Mouse (Mus musculus): ENCODE results near the gene Smarcb1. TPM values are rescaled to one million over a fixed set of nuclear protein-coding genes. Genes with fewer than 3 reads are reported as not detected.
"Not testable (repeated sequence)": the region's sequence is repeated elsewhere in the genome, so short reads cannot be mapped to it uniquely, and the experiment has no call there.

Smarcb1 gene
- total and polyA plus RNA-seq, 3 experiments: 48.4 to 254 (median 55.7) TPM

DNA sequence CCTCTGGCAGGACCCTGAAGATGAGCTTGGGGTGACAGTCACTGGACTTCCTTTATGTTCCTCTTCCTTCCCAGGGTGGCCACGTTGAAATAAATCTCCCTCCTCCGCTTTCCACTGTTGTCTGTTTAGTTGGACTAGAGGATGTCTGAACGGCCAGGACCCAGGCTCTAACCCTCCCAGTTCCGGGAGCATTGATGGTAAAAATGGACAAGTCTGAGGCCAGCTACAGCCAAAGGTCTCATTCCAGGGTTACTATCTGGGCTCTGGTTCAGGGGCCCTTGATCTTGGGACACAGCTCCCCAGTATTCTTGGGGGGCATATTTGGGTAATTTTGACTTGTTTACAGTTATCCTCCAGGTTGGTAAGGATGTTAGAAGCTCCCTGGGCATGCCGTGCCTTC lies 59.8 kb downstream of the Smarcb1 start:
- Histone ChIP-seq H3K36me3 (replicated peaks) (peaks cover 27% of the 10 kb centered on the region), H3K9me3 (replicated peaks) (peaks cover 13% of the 10 kb centered on the region), H3K4me3 (ENCODE audit: low read depth, low read length) (no peak overlapping the region), H3K27me3 (ENCODE audit: insufficient read depth, low read length) (0 out of 2 replicates have a peak, but pooled peaks cover 7% of the 10 kb centered on the region), H3K4me1 (ENCODE audit: insufficient read depth, low read depth, low read length) (peaks cover 31% of the 10 kb centered on the region)
- DNase-seq (ENCODE audit: low spot score): no peak
- TF ChIP-seq GATA2 (IDR thresholded peaks at IDR 0.05; ENCODE audit: borderline replicate concordance, low read depth, low read length) (no peak), GATA1 (IDR thresholded peaks at IDR 0.05; ENCODE audit: borderline replicate concordance, low read length) (no peak), POLR2AphosphoS5 (IDR thresholded peaks at IDR 0.05; ENCODE audit: insufficient replicate concordance, low read depth, low read length) (no peak)
- no peak for ATAC-seq (ENCODE audit: extremely low read depth, insufficient number of reproducible peaks, low FRiP score, poor library complexity, severe bottlenecking)

DNA sequence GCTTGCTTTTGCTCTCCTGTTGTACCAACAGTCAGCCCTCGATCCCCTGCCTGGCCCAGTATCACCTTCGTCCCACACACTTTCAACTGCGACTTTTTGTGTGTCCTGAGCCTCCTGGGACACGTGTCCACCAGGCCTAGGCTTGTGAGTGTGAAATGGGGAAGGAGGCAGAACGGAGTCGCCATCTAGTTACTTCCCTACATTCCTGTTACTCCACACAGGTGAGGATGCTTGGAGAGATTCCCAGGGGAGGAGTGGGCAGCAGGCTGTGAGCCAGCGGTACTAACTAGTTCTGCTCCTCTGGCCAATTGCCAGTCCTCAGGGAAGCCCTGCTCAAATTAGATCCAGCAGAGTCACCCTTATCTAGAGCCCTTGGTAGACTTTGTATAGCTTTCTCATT lies 60.7 kb downstream of the Smarcb1 start:
- Histone ChIP-seq H3K27me3 (ENCODE audit: insufficient read depth, low read length) (0 out of 2 replicates have a peak, but pooled peaks cover under 1% of the 10 kb centered on the region), H3K4me3 (ENCODE audit: low read depth, low read length) (peak overlapping the region; percentile 91; the same call in 1 of the 2 replicates), H3K36me3 (replicated peaks) (peaks cover 35% of the 10 kb centered on the region), H3K9me3 (replicated peaks) (peaks cover 13% of the 10 kb centered on the region), H3K4me1 (ENCODE audit: insufficient read depth, low read depth, low read length) (peaks cover 34% of the 10 kb centered on the region)
- no peak for ATAC-seq (ENCODE audit: extremely low read depth, insufficient number of reproducible peaks, low FRiP score, poor library complexity, severe bottlenecking)
- TF ChIP-seq TAL1 (conservative IDR thresholded peaks at IDR 0.05; ENCODE audit: low read depth, low read length) (no peak), GATA1 (IDR thresholded peaks at IDR 0.05; ENCODE audit: borderline replicate concordance, low read length) (no peak), CTCF (IDR thresholded peaks at IDR 0.05; ENCODE audit: low read depth, low read length) (no peak), POLR2AphosphoS5 (IDR thresholded peaks at IDR 0.05; ENCODE audit: insufficient replicate concordance, low read depth, low read length) (no peak), GATA2 (IDR thresholded peaks at IDR 0.05; ENCODE audit: borderline replicate concordance, low read depth, low read length) (no peak)
- DNase-seq (ENCODE audit: low spot score): no peak

DNA sequence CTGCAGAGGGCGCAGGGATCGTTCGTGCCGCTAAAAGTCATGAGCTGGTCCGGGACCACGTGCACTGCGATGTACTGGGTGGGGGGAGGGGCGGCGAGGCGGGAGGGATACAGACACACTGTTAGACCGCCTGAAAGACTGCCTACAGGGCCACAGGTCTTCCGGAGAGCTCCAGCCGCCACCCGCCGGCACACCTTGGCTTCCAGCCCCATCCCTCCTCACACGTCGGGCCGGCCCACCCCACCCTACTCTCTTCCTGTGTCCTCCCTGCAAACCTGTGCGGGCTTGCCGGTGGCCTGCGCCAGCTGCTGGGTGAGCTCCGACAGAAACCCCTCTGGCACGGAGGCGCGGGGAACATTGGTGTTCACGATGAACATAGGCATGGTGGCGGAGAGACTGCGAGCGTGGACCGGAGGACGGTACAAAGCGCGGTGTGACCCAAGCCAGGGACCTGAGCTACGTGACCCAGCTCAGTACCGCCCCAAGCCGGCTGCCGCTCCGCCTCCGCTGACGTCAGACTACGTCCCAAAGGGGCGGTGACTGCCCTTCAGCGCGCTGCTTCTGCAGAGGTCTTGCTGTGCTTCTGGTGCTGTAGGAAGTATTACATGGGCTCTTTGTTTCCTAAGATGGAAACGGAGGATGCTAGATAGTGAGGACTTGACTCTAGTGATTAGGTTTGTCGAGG lies 61.5 kb downstream of the Smarcb1 start, which contains the start of gene Mif:
Mif (minus strand) TSS at position 455 of the 685 bp plus-strand sequence.
- Histone ChIP-seq H3K4me3 (ENCODE audit: low read depth, low read length) (peak within 1 kb of the TSS; percentile 91), H3K9me3 (replicated peaks) (peaks cover 13% of the 10 kb centered on the region), H3K36me3 (replicated peaks) (peaks cover 41% of the 10 kb centered on the region), H3K4me1 (ENCODE audit: insufficient read depth, low read depth, low read length) (peaks cover 34% of the 10 kb centered on the region)
- not testable (repeated sequence) for H3K27me3 ChIP-seq (ENCODE audit: insufficient read depth, low read length)
- ATAC-seq (ENCODE audit: extremely low read depth, insufficient number of reproducible peaks, low FRiP score, poor library complexity, severe bottlenecking): peak; percentile 99
- peak; percentile 87 for DNase-seq (ENCODE audit: low spot score)

DNA sequence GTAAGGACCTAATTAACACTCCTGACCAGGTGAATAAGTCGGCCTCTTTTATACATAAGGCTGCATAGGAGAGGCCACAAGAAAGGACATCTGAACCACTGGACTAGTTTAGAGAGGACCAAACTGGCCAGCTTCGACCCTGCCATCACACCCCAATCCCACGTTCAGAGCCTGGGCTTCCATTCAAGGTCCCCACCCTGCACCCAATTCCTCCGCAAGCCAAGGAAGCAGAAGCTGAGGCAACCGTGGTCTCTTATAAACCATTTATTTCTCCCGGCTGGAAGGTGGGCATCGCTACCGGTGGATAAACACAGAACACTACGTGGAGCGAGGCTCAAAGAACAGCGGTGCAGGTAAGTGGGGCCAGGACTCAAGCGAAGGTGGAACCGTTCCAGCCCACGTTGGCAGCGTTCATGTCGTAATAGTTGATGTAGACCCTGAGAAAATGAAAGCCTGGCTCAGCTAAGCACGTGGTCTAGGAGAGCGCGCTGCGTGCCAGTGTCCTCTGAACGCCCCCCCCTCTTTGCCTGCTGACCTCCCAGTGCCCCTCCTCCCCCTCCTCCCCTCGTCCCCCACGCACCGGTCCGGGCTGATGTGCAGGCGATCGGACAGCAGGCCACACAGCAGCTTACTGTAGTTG lies 62.2 kb downstream of the Smarcb1 start:
- peak overlapping the region; percentile 91 for H3K4me3 ChIP-seq (ENCODE audit: low read depth, low read length)
- peaks cover 13% of the 10 kb centered on the region for H3K9me3 ChIP-seq (replicated peaks)
- TF ChIP-seq GATA2 (IDR thresholded peaks at IDR 0.05; ENCODE audit: borderline replicate concordance, low read depth, low read length) (no peak), POLR2AphosphoS5 (IDR thresholded peaks at IDR 0.05; ENCODE audit: insufficient replicate concordance, low read depth, low read length) (no peak), CTCF (IDR thresholded peaks at IDR 0.05; ENCODE audit: low read depth, low read length) (no peak), TAL1 (conservative IDR thresholded peaks at IDR 0.05; ENCODE audit: low read depth, low read length) (no peak), GATA1 (IDR thresholded peaks at IDR 0.05; ENCODE audit: borderline replicate concordance, low read length) (no peak)
- H3K36me3 ChIP-seq (replicated peaks): peaks cover 44% of the 10 kb centered on the region
- ATAC-seq (ENCODE audit: extremely low read depth, insufficient number of reproducible peaks, low FRiP score, poor library complexity, severe bottlenecking): peak; percentile 19; the same call in 1 of the 2 replicates
- DNase-seq (ENCODE audit: low spot score): peak; percentile 62
- no peaks in the 10 kb centered on the region for H3K27me3 ChIP-seq (ENCODE audit: insufficient read depth, low read length)
- H3K4me1 ChIP-seq (ENCODE audit: insufficient read depth, low read depth, low read length): peaks cover 37% of the 10 kb centered on the region

DNA sequence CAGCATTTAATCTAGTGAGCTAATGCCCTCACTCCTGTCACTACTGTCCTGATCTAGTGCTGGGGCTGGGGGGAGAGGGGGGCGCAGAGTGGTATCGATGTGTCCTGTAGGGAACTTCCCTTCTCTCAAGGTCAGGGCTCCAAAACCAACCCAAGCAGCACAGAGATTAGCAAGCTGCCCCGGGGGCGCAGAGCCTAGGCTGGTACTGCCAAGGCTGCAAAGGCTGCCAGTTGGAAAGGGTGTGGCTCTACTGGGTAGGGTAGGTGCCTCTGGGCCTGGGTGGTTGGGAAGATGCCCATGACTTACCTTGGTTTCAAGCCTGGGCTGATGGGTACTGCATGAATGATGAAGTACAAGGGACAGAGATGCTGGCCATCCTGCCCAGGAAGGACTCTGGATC lies 63.8 kb downstream of the Smarcb1 start:
- no peak for DNase-seq (ENCODE audit: low spot score)
- no peak for TF ChIP-seq GATA2 (IDR thresholded peaks at IDR 0.05; ENCODE audit: borderline replicate concordance, low read depth, low read length)
- TF ChIP-seq TAL1 (conservative IDR thresholded peaks at IDR 0.05; ENCODE audit: low read depth, low read length): no peak
- no peak for TF ChIP-seq GATA1 (IDR thresholded peaks at IDR 0.05; ENCODE audit: borderline replicate concordance, low read length)
- no peak for TF ChIP-seq POLR2AphosphoS5 (IDR thresholded peaks at IDR 0.05; ENCODE audit: insufficient replicate concordance, low read depth, low read length)
- no peak for TF ChIP-seq CTCF (IDR thresholded peaks at IDR 0.05; ENCODE audit: low read depth, low read length)
- peak overlapping the region; percentile 44; the same call in 1 of the 2 replicates for H3K4me3 ChIP-seq (ENCODE audit: low read depth, low read length)
- peaks cover 41% of the 10 kb centered on the region for H3K4me1 ChIP-seq (ENCODE audit: insufficient read depth, low read depth, low read length)
- peaks cover 44% of the 10 kb centered on the region for H3K36me3 ChIP-seq (replicated peaks)
- peaks cover 10% of the 10 kb centered on the region for H3K9me3 ChIP-seq (replicated peaks)
- H3K27me3 ChIP-seq (ENCODE audit: insufficient read depth, low read length): no peaks in the 10 kb centered on the region
- no peak for ATAC-seq (ENCODE audit: extremely low read depth, insufficient number of reproducible peaks, low FRiP score, poor library complexity, severe bottlenecking)

DNA sequence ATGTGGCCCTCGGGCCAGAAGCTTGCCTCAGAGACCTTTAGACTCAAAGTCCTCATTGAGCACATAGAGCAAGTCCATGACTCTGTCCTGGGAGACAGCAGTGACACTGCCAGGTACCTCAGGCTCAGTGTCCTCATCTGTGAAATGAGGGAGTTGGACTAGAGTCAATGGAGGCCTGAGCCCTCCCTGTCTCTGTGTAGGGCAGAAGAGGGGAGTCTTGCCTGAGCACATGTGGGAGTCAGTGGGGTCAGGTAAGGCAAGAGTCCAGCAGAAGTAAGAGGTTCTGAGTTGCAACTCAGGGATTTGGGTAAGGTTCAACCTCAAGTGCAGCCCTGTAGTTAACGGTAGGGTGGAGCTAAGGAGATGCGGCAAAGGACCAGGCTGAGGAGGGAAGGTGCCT lies 64.4 kb downstream of the Smarcb1 start:
- ATAC-seq (ENCODE audit: extremely low read depth, insufficient number of reproducible peaks, low FRiP score, poor library complexity, severe bottlenecking) (no peak), DNase-seq (ENCODE audit: low spot score) (no peak)
- peaks cover 46% of the 10 kb centered on the region for H3K4me1 ChIP-seq (ENCODE audit: insufficient read depth, low read depth, low read length)
- H3K27me3 ChIP-seq (ENCODE audit: insufficient read depth, low read length): peaks cover under 1% of the 10 kb centered on the region; the same call in 1 of the 2 replicates
- H3K9me3 ChIP-seq (replicated peaks): peaks cover 5% of the 10 kb centered on the region; the same call in 1 of the 2 replicates
- TF ChIP-seq TAL1 (conservative IDR thresholded peaks at IDR 0.05; ENCODE audit: low read depth, low read length) (no peak), GATA2 (IDR thresholded peaks at IDR 0.05; ENCODE audit: borderline replicate concordance, low read depth, low read length) (no peak), CTCF (IDR thresholded peaks at IDR 0.05; ENCODE audit: low read depth, low read length) (no peak), POLR2AphosphoS5 (IDR thresholded peaks at IDR 0.05; ENCODE audit: insufficient replicate concordance, low read depth, low read length) (no peak)
- no peak overlapping the region for H3K4me3 ChIP-seq (ENCODE audit: low read depth, low read length)
- H3K36me3 ChIP-seq (replicated peaks): peaks cover 44% of the 10 kb centered on the region
